Mouse (Mus musculus): ENCODE data around the gene Krcc1. TPM values are rescaled to one million over a fixed set of nuclear protein-coding genes. Genes with fewer than 3 reads are reported as not detected.

The Krcc1 gene
- total and polyA plus RNA-seq, 3 experiments = 18.7 to 40.2 (median 23.6) TPM

DNA sequence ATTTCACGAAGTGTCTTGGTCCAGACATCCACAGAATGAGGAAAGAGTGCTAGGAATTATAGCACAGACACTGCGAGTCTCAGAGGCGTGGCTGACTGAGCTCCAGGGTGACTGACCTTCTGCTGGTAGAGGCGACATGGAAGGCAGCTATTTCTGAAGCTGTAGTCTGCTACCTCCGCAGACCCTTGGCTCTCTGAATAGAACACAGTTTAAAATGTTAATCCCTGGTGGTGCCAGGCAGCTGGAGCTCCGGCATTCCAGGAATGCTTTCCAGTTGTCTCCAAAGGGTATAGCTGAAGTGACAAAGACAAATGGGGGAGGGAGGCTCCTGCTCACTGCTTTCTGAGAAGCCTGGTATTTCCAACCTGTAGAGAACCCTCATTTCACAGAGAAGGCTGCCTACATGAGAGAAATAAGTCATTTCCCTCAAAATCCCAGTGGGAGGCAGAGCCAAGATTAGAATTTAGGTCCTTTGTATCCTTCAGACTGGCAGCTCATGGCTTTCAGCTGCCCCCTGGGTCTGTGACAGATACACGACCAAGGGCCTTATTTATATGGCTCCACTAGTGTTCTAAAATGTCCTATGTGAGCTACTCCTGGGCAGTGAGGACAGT, 44.2 kb upstream of the Krcc1 start:
- no peaks in the 10 kb centered on the region for H3K9me3 ChIP-seq (replicated peaks; ENCODE audit: low read length)
- peaks cover 6 to 21% of the 10 kb centered on the region in 2 experiments; a peak in 3 of 4 replicates for H3K4me1 ChIP-seq (ENCODE audit: control insufficient read depth in 1 of 2, insufficient read depth in 2 of 2)
- H3K27ac ChIP-seq (ENCODE audit: insufficient read depth, low read depth) = no peak overlapping the region
- H3K27me3 ChIP-seq (replicated peaks) = no peaks in the 10 kb centered on the region
- TF ChIP-seq POLR2AphosphoS2 (IDR thresholded peaks at IDR 0.05; ENCODE audit: low read depth, low read length) (no peak), ETS1 (conservative IDR thresholded peaks at IDR 0.05; ENCODE audit: low read depth, low read length) (no peak), USF1 (IDR thresholded peaks at IDR 0.05; ENCODE audit: low read depth, low read length) (no peak), MXI1 (IDR thresholded peaks at IDR 0.05; ENCODE audit: low read depth, low read length) (no peak), PAX5 (IDR thresholded peaks at IDR 0.05; ENCODE audit: low read length) (no peak), MEF2A (IDR thresholded peaks at IDR 0.05; ENCODE audit: borderline replicate concordance, low read depth, low read length) (no peak), SIN3A (IDR thresholded peaks at IDR 0.05; ENCODE audit: low read length) (no peak), MAX (IDR thresholded peaks at IDR 0.05; ENCODE audit: low read length) (no peak), MAZ (IDR thresholded peaks at IDR 0.05; ENCODE audit: low read depth, low read length) (no peak), JUN (IDR thresholded peaks at IDR 0.05; ENCODE audit: insufficient read depth, low read depth, low read length) (no peak), POLR2A (IDR thresholded peaks at IDR 0.05; ENCODE audit: low read depth, low read length) (no peak), ELF1 (IDR thresholded peaks at IDR 0.05; ENCODE audit: low read depth, low read length) (no peak), NRF1 (IDR thresholded peaks at IDR 0.05; ENCODE audit: low read depth, low read length) (no peak), CHD2 (IDR thresholded peaks at IDR 0.05; ENCODE audit: low read length) (no peak), TCF12 (IDR thresholded peaks at IDR 0.05; ENCODE audit: low read depth, low read length) (no peak), IRF4 (IDR thresholded peaks at IDR 0.05; ENCODE audit: low read depth, low read length) (no peak), MYC (IDR thresholded peaks at IDR 0.05; ENCODE audit: low read depth, low read length) (no peak), ZC3H11A (IDR thresholded peaks at IDR 0.05; ENCODE audit: low read depth, low read length) (no peak)
- H3K4me3 ChIP-seq (replicated peaks in 1 of 3; ENCODE audit: low read depth in 2 of 3, low read length in 2 of 3, poor library complexity in 1 of 3) = no peak overlapping the region
- no peak overlapping the region for H3K9ac ChIP-seq (ENCODE audit: insufficient read depth, low read depth)
- dilution Hi-C loops (cut with MboI; ENCODE audit: extremely low pct_ligation_motif_present, extremely low pct_unique_long_range_greater_than_20kb, low sequenced_read_pairs) = no loop called here
- H3K79me2 ChIP-seq (replicated peaks; ENCODE audit: control insufficient read depth, extremely low read depth, insufficient read depth, poor library complexity, severe bottlenecking) = no peaks in the 10 kb centered on the region
- H3K4me2 ChIP-seq (ENCODE audit: insufficient read depth, low read depth, poor library complexity, severe bottlenecking) = no peak overlapping the region
- in situ Hi-C loops (cut with MboI; ENCODE audit: low pct_ligation_motif_present, low pct_unique_long_range_greater_than_20kb, low sequenced_read_pairs) = loop anchor here (10.0 kb wide), 1 partner anchor 52 kb away; no protein-coding TSS in a partner anchor
- no peaks in the 10 kb centered on the region for H3K36me3 ChIP-seq (replicated peaks in 1 of 2; ENCODE audit: control insufficient read depth in 1 of 2, insufficient read depth in 1 of 2, low read length in 1 of 2)
- DNase-seq (ENCODE audit: extremely low read depth) = no peak

DNA sequence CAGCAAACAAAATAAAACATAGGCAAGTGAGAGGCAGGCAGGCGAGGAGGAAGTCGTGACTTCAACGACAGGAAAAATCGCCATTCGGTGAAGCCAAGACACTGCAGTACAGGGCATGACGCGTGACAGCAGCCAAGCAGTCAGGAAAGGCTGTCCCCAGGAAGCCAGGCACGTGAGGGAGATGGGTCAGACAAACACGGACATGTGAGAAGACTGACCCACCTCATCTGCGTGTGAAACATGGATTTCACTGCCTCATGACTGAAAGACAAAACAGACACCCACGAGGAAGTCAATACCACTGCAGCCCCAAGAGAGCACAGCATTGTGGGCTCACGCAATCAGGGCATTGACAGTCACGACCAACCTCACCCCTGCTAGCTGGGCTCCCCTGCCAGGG, 36.4 kb upstream of the Krcc1 start:
- in situ Hi-C loops (cut with MboI; ENCODE audit: low pct_ligation_motif_present, low pct_unique_long_range_greater_than_20kb, low sequenced_read_pairs) = no loop called here
- Histone ChIP-seq H3K27me3 (replicated peaks) (peaks cover 2% of the 10 kb centered on the region), H3K36me3 (replicated peaks in 1 of 2; ENCODE audit: control insufficient read depth in 1 of 2, insufficient read depth in 1 of 2, low read length in 1 of 2) (no peaks in the 10 kb centered on the region), H3K4me1 (ENCODE audit: control insufficient read depth in 1 of 2, insufficient read depth in 2 of 2) (peaks cover 16 to 28% of the 10 kb centered on the region in 2 experiments), H3K27ac (ENCODE audit: insufficient read depth, low read depth) (no peak overlapping the region), H3K4me3 (replicated peaks in 1 of 3; ENCODE audit: low read depth in 2 of 3, low read length in 2 of 3, poor library complexity in 1 of 3) (no peak overlapping the region), H3K9ac (ENCODE audit: insufficient read depth, low read depth) (no peak overlapping the region), H3K9me3 (replicated peaks; ENCODE audit: low read length) (no peaks in the 10 kb centered on the region), H3K4me2 (ENCODE audit: insufficient read depth, low read depth, poor library complexity, severe bottlenecking) (no peak overlapping the region), H3K79me2 (replicated peaks; ENCODE audit: control insufficient read depth, extremely low read depth, insufficient read depth, poor library complexity, severe bottlenecking) (no peaks in the 10 kb centered on the region)
- DNase-seq (ENCODE audit: extremely low read depth) = no peak
- dilution Hi-C loops (cut with MboI; ENCODE audit: extremely low pct_ligation_motif_present, extremely low pct_unique_long_range_greater_than_20kb, low sequenced_read_pairs) = no loop called here
- TF ChIP-seq IRF4 (IDR thresholded peaks at IDR 0.05; ENCODE audit: low read depth, low read length) (no peak), JUN (IDR thresholded peaks at IDR 0.05; ENCODE audit: insufficient read depth, low read depth, low read length) (no peak), EP300 (IDR thresholded peaks at IDR 0.05; ENCODE audit: low read length) (no peak), ZNF384 (IDR thresholded peaks at IDR 0.05; ENCODE audit: low read depth, low read length) (no peak), CHD1 (IDR thresholded peaks at IDR 0.05; ENCODE audit: low read depth, low read length) (no peak), HCFC1 (IDR thresholded peaks at IDR 0.05; ENCODE audit: low read depth, low read length) (no peak), MAZ (IDR thresholded peaks at IDR 0.05; ENCODE audit: low read depth, low read length) (no peak), RAD21 (IDR thresholded peaks at IDR 0.05; ENCODE audit: low read depth, low read length) (no peak), TBP (conservative IDR thresholded peaks at IDR 0.05; ENCODE audit: low read depth, low read length) (no peak), NRF1 (IDR thresholded peaks at IDR 0.05; ENCODE audit: low read depth, low read length) (no peak)

Measured in CH12.LX (cell line).